Mouse (Mus musculus): ENCODE results near the gene Dscam.

- TF ChIP-seq MAX (IDR thresholded peaks at IDR 0.05; ENCODE audit: low read depth) (no peak), MYOD1 (IDR thresholded peaks at IDR 0.05; ENCODE audit: control insufficient read depth in 1 of 3, insufficient read length in 2 of 3, low read depth in 2 of 3) (no peak), POLR2A (IDR thresholded peaks at IDR 0.05; ENCODE audit: insufficient read length, low read depth) (no peak), USF1 (IDR thresholded peaks at IDR 0.05; ENCODE audit: low read depth) (no peak)
Measured at GRCm38 (mm10) chr16:97006041-97006853, 164.3 kb downstream of the Dscam start.

All from myocyte (in vitro differentiated cells).